Mouse (Mus musculus) stomach, embryonic 14.5 days (tissue): ENCODE results near the gene Zfp423. TPM values are rescaled to one million over a fixed set of nuclear protein-coding genes. Genes with fewer than 3 reads are reported as not detected.

Experiments
- ATAC-seq: fragments of 200-750 bp; cut with Nextera tagmentation; 2 replicates; pipeline ENCODE4 v1.8.0; 2017; ENCODE audit warnings: low read depth, moderate TSS enrichment; ENCODE audit not compliant: insufficient number of reproducible peaks, insufficient read depth, low FRiP score
- H3K27ac ChIP-seq: fragments of 300-500 bp; sonication (generic); 2 replicates; pipeline ENCODE4 v1.5.1; 2014; ENCODE audit warnings: mild to moderate bottlenecking, low read length, moderate library complexity, mixed read lengths
- H3K27me3 ChIP-seq: fragments of 300-500 bp; sonication (generic); 2 replicates; pipeline ENCODE4 v1.6.1; 2014; ENCODE audit warnings: low read length, control low read depth, mixed read lengths; ENCODE audit not compliant: control insufficient read depth, insufficient read depth
- H3K36me3 ChIP-seq: fragments of 300-500 bp; sonication (generic); 2 replicates; pipeline ENCODE4 v1.6.1; 2014; ENCODE audit warnings: mild to moderate bottlenecking, control low read depth, low read length, moderate library complexity, mixed read lengths; ENCODE audit not compliant: control insufficient read depth, insufficient read depth
- H3K4me1 ChIP-seq: fragments of 300-500 bp; sonication (generic); 2 replicates; pipeline ENCODE4 v1.6.1; 2014; ENCODE audit warnings: low read length, control low read depth, mixed read lengths; ENCODE audit not compliant: control insufficient read depth, insufficient read depth
- H3K4me2 ChIP-seq: fragments of 300-500 bp; sonication (generic); replicated peaks from 2 replicates; pipeline ENCODE4 v1.6.1; 2014; ENCODE audit warnings: low read depth, low read length, control low read depth
- H3K4me3 ChIP-seq: fragments of 300-500 bp; sonication (generic); 2 replicates; pipeline ENCODE4 v1.5.1; 2014; ENCODE audit warnings: low read depth, low read length, control low read depth
- H3K9ac ChIP-seq: fragments of 300-500 bp; sonication (generic); replicated peaks from 2 replicates; pipeline ENCODE4 v1.6.1; 2014; ENCODE audit warnings: low read depth, mild to moderate bottlenecking, control low read depth, low read length, moderate library complexity, mixed read lengths
- H3K9me3 ChIP-seq: fragments of 300-500 bp; sonication (generic); 2 replicates; pipeline ENCODE4 v1.6.1; 2016; ENCODE audit warnings: low read depth, low read length, control low read depth; ENCODE audit not compliant: control insufficient read depth
- WGBS: fragments of 180-500 bp; shearing (Covaris S2); extraction: QIAGEN DNeasy Blood & Tissue Kit; methylation state at CpG from one replicate; pipeline ENCODE4 v1.1.7; 2014; 5-methylcytosine and 5-hydroxymethylcytosine counted together
- polyA plus RNA-seq: library from polyadenylated mRNA; unstranded; fragments of >200 nt; fragmentation: Nextera tagmentation; extraction: Ambion mirVana; gene quantifications from 2 replicates; pipeline ENCODE4 v1.2.1, GENCODE M21; 2014

Gene Zfp423
- polyA plus RNA-seq, 1 experiment from 2014 or later, result 13.6 TPM

- Histone ChIP-seq H3K27me3 (no peaks in the 10 kb centered on the region), H3K4me1 (peaks cover 38% of the 10 kb centered on the region), H3K9ac (no peak overlapping the region), H3K4me2 (no peak overlapping the region), H3K27ac (peak overlapping the region; percentile 71; the same call in 1 of the 2 replicates), H3K36me3 (no peaks in the 10 kb centered on the region), H3K4me3 (no peak overlapping the region), H3K9me3 (no peaks in the 10 kb centered on the region)
- no peak; the same call in 1 of the 2 replicates for ATAC-seq
- WGBS, result 34% methylated on average over 8 of the region's 8 CpGs
Observed at GRCm38 (mm10) chr8:87747142-87747541, 212.3 kb downstream of the Zfp423 start.

GRCm38 (mm10) chr8:87746072-87746471 lies 213.3 kb downstream of the Zfp423 start:
- Histone ChIP-seq H3K4me1 (peaks cover 35% of the 10 kb centered on the region), H3K27me3 (no peaks in the 10 kb centered on the region), H3K9me3 (no peaks in the 10 kb centered on the region), H3K4me2 (no peak overlapping the region), H3K4me3 (no peak overlapping the region), H3K36me3 (no peaks in the 10 kb centered on the region), H3K27ac (peak overlapping the region; percentile 59; the same call in 1 of the 2 replicates), H3K9ac (no peak overlapping the region)
- 33% methylated on average over 14 of the region's 14 CpGs for WGBS
- peak; percentile 53; the same call in 1 of the 2 replicates for ATAC-seq

GRCm38 (mm10) chr8:87745125-87745698 lies 214.2 kb downstream of the Zfp423 start:
- Histone ChIP-seq H3K9ac (no peak overlapping the region), H3K36me3 (no peaks in the 10 kb centered on the region), H3K9me3 (no peaks in the 10 kb centered on the region), H3K4me2 (no peak overlapping the region), H3K4me1 (peaks cover 35% of the 10 kb centered on the region), H3K27me3 (no peaks in the 10 kb centered on the region), H3K4me3 (no peak overlapping the region), H3K27ac (no peak overlapping the region; the same call in 1 of the 2 replicates)
- no peak for ATAC-seq
- 80% methylated on average over 20 of the region's 20 CpGs for WGBS

GRCm38 (mm10) chr8:87744556-87744955 lies 214.8 kb downstream of the Zfp423 start:
- Histone ChIP-seq H3K4me1 (peaks cover 35% of the 10 kb centered on the region), H3K9me3 (no peaks in the 10 kb centered on the region), H3K27me3 (no peaks in the 10 kb centered on the region), H3K9ac (no peak overlapping the region), H3K4me2 (no peak overlapping the region), H3K36me3 (no peaks in the 10 kb centered on the region), H3K4me3 (no peak overlapping the region), H3K27ac (no peak overlapping the region)
- 81% methylated on average over 6 of the region's 6 CpGs for WGBS
- ATAC-seq, result no peak

GRCm38 (mm10) chr8:87742016-87742415 lies 217.4 kb downstream of the Zfp423 start:
- 93% methylated on average over 19 of the region's 19 CpGs for WGBS
- no peak overlapping the region for H3K27ac ChIP-seq

GRCm38 (mm10) chr8:87740946-87741530 lies 218.4 kb downstream of the Zfp423 start:
- no peak for ATAC-seq
- Histone ChIP-seq H3K4me2 (no peak overlapping the region), H3K27ac (no peak overlapping the region), H3K4me3 (no peak overlapping the region), H3K9me3 (no peaks in the 10 kb centered on the region), H3K36me3 (no peaks in the 10 kb centered on the region), H3K9ac (no peak overlapping the region), H3K4me1 (peaks cover 12% of the 10 kb centered on the region), H3K27me3 (no peaks in the 10 kb centered on the region)
- 93% methylated on average over 11 of the region's 11 CpGs for WGBS

More at GRCm38 (mm10) chr8:87742016-87742415, 217.4 kb downstream of the Zfp423 start:
- Histone ChIP-seq H3K9ac (no peak overlapping the region), H3K9me3 (no peaks in the 10 kb centered on the region), H3K27me3 (no peaks in the 10 kb centered on the region), H3K4me3 (no peak overlapping the region), H3K4me1 (peaks cover 21% of the 10 kb centered on the region), H3K4me2 (no peak overlapping the region), H3K36me3 (no peaks in the 10 kb centered on the region)
- ATAC-seq, result no peak

- WGBS, result 71% methylated on average over 11 of the region's 11 CpGs
- Histone ChIP-seq H3K9ac (no peak overlapping the region), H3K36me3 (no peaks in the 10 kb centered on the region), H3K27me3 (no peaks in the 10 kb centered on the region), H3K4me3 (no peak overlapping the region), H3K27ac (no peak overlapping the region), H3K9me3 (no peaks in the 10 kb centered on the region), H3K4me1 (peaks cover 8% of the 10 kb centered on the region; the same call in 1 of the 2 replicates), H3K4me2 (no peak overlapping the region)
- ATAC-seq, result no peak
Observed at GRCm38 (mm10) chr8:87737900-87738299, 221.5 kb downstream of the Zfp423 start.

GRCm38 (mm10) chr8:87734902-87735301 lies 224.5 kb downstream of the Zfp423 start:
- 61% methylated on average over 4 of the region's 4 CpGs for WGBS
- Histone ChIP-seq H3K4me3 (no peak overlapping the region), H3K9ac (no peak overlapping the region), H3K36me3 (no peaks in the 10 kb centered on the region), H3K4me1 (peaks cover 8% of the 10 kb centered on the region; the same call in 1 of the 2 replicates), H3K4me2 (no peak overlapping the region), H3K9me3 (no peaks in the 10 kb centered on the region), H3K27ac (peak overlapping the region; percentile 39; the same call in 1 of the 2 replicates), H3K27me3 (no peaks in the 10 kb centered on the region)
- no peak for ATAC-seq
